Mouse (Mus musculus): Measurements from ENCODE around the gene Plcb1. TPM values are rescaled to one million over a fixed set of nuclear protein-coding genes. Genes with fewer than 3 reads are reported as not detected.

Plcb1 gene
- polyA plus RNA-seq, 1 experiment from 2014 or later, result 34.5 TPM

GRCm38 (mm10) chr2:134891207-134891606 is 105.3 kb downstream of the Plcb1 start:
- no peak for ATAC-seq (ENCODE audit: low FRiP score, low TSS enrichment)
- H3K9ac ChIP-seq (ENCODE audit: low read depth, low read length), result no peak overlapping the region
- 66% methylated on average over 2 of the region's 2 CpGs for WGBS
- no peaks in the 10 kb centered on the region for H3K4me1 ChIP-seq (ENCODE audit: control insufficient read depth, insufficient read depth, low read length)
- H3K4me3 ChIP-seq (ENCODE audit: low read length), result no peak overlapping the region
- H3K9me3 ChIP-seq (ENCODE audit: control insufficient read depth, low read length), result no peaks in the 10 kb centered on the region
- no peaks in the 10 kb centered on the region for H3K36me3 ChIP-seq (ENCODE audit: control insufficient read depth, insufficient read depth, low read length)
- no peaks in the 10 kb centered on the region for H3K27me3 ChIP-seq (ENCODE audit: control insufficient read depth, insufficient read depth, low read length)
- H3K27ac ChIP-seq (ENCODE audit: low read depth, low read length), result no peak overlapping the region
- no peak overlapping the region for H3K4me2 ChIP-seq (replicated peaks; ENCODE audit: low read depth, low read length)

DNA sequence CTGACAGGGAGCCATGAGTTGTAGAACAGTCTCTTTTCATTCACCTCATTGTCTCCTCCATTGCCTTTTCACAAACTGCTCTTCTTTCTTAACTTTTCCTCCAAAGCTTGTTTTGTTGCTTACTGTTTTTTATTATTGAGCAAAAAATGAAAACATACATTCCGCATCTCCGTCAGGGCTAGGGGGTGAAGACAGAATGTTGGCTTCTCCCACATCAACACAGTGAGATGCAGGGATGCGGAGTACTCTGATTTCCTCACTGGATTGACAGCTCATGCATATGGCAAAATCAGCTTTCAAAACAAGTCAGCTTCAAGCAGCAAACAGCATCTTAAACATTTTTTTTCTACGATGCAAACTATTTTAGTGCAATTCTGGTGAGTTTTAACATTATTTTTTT is 108.9 kb downstream of the Plcb1 start:
- WGBS, result 95% methylated on average over 4 of the region's 4 CpGs
- no peaks in the 10 kb centered on the region for H3K27me3 ChIP-seq (ENCODE audit: control insufficient read depth, insufficient read depth, low read length)
- no peaks in the 10 kb centered on the region for H3K9me3 ChIP-seq (ENCODE audit: control insufficient read depth, low read length)
- no peaks in the 10 kb centered on the region for H3K36me3 ChIP-seq (ENCODE audit: control insufficient read depth, insufficient read depth, low read length)
- H3K9ac ChIP-seq (ENCODE audit: low read depth, low read length), result no peak overlapping the region
- H3K4me2 ChIP-seq (replicated peaks; ENCODE audit: low read depth, low read length), result no peak overlapping the region
- H3K27ac ChIP-seq (ENCODE audit: low read depth, low read length), result no peak overlapping the region
- no peaks in the 10 kb centered on the region for H3K4me1 ChIP-seq (ENCODE audit: control insufficient read depth, insufficient read depth, low read length)
- ATAC-seq (ENCODE audit: low FRiP score, low TSS enrichment), result no peak
- no peak overlapping the region for H3K4me3 ChIP-seq (ENCODE audit: low read length)

- Histone ChIP-seq H3K27ac (ENCODE audit: low read depth, low read length) (no peak overlapping the region), H3K4me3 (ENCODE audit: low read length) (no peak overlapping the region), H3K9ac (ENCODE audit: low read depth, low read length) (no peak overlapping the region), H3K4me1 (ENCODE audit: control insufficient read depth, insufficient read depth, low read length) (no peaks in the 10 kb centered on the region), H3K27me3 (ENCODE audit: control insufficient read depth, insufficient read depth, low read length) (no peaks in the 10 kb centered on the region), H3K36me3 (ENCODE audit: control insufficient read depth, insufficient read depth, low read length) (no peaks in the 10 kb centered on the region), H3K4me2 (replicated peaks; ENCODE audit: low read depth, low read length) (no peak overlapping the region), H3K9me3 (ENCODE audit: control insufficient read depth, low read length) (no peaks in the 10 kb centered on the region)
- ATAC-seq (ENCODE audit: low FRiP score, low TSS enrichment), result no peak
- 90% methylated on average over 3 of the region's 3 CpGs for WGBS
Observed at GRCm38 (mm10) chr2:134896196-134896595, 110.3 kb downstream of the Plcb1 start.

DNA sequence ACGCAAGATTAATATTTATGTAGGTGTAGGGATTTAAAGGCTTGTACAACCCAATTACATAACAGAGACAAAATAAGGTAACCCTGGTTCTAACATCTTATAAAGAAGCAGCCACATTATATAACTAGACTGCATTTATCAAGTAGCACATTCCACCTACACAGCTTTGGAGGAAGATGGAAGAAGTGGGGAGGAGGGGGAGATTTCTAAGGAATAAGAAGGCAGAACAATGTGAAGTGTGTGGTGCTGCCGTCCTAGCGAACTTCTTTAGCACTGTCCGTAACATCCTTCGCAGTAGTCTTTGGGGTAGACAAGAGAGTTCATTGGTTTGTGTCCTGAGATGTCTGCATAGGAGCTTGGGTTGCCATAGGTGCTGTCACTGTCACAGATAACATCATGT is 111.2 kb downstream of the Plcb1 start:
- no peak for ATAC-seq (ENCODE audit: low FRiP score, low TSS enrichment)
- Histone ChIP-seq H3K27ac (ENCODE audit: low read depth, low read length) (no peak overlapping the region), H3K9ac (ENCODE audit: low read depth, low read length) (no peak overlapping the region), H3K36me3 (ENCODE audit: control insufficient read depth, insufficient read depth, low read length) (no peaks in the 10 kb centered on the region), H3K4me2 (replicated peaks; ENCODE audit: low read depth, low read length) (no peak overlapping the region), H3K4me3 (ENCODE audit: low read length) (no peak overlapping the region), H3K27me3 (ENCODE audit: control insufficient read depth, insufficient read depth, low read length) (no peaks in the 10 kb centered on the region), H3K9me3 (ENCODE audit: control insufficient read depth, low read length) (no peaks in the 10 kb centered on the region), H3K4me1 (ENCODE audit: control insufficient read depth, insufficient read depth, low read length) (no peaks in the 10 kb centered on the region)
- WGBS, result 93% methylated on average over 5 of the region's 5 CpGs

- H3K36me3 ChIP-seq (ENCODE audit: control insufficient read depth, insufficient read depth, low read length), result no peaks in the 10 kb centered on the region
- H3K9ac ChIP-seq (ENCODE audit: low read depth, low read length), result no peak overlapping the region
- no peaks in the 10 kb centered on the region for H3K9me3 ChIP-seq (ENCODE audit: control insufficient read depth, low read length)
- H3K27ac ChIP-seq (ENCODE audit: low read depth, low read length), result no peak overlapping the region
- H3K4me2 ChIP-seq (replicated peaks; ENCODE audit: low read depth, low read length), result no peak overlapping the region
- no peak for ATAC-seq (ENCODE audit: low FRiP score, low TSS enrichment)
- H3K27me3 ChIP-seq (ENCODE audit: control insufficient read depth, insufficient read depth, low read length), result no peaks in the 10 kb centered on the region
- no peak overlapping the region for H3K4me3 ChIP-seq (ENCODE audit: low read length)
- WGBS, result 85% methylated on average over 2 of the region's 2 CpGs
- H3K4me1 ChIP-seq (ENCODE audit: control insufficient read depth, insufficient read depth, low read length), result no peaks in the 10 kb centered on the region
Observed at GRCm38 (mm10) chr2:134901521-134901920, 115.7 kb downstream of the Plcb1 start.

DNA sequence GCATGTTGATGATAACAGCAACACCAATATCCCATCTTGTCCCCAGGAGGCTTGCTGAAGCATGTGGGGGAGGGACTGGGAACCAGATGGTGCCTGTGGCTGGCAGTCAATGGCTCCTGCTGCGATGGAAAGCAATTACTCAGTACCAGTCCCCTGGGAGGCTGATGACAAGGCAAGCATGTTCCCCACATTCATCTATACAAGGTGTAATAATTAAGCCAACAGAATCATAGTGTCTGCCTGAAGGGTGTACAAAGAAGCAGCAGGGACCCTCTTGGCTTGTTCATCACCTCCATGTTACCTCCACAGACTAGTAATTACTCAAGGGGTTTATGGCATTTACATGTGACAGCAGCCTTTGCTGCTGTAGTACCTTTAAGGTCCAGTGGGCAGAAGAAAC is 125.0 kb downstream of the Plcb1 start:
- no peak overlapping the region for H3K27ac ChIP-seq (ENCODE audit: low read depth, low read length)
- no peak overlapping the region for H3K4me2 ChIP-seq (replicated peaks; ENCODE audit: low read depth, low read length)
- no peaks in the 10 kb centered on the region for H3K9me3 ChIP-seq (ENCODE audit: control insufficient read depth, low read length)
- no peak overlapping the region for H3K4me3 ChIP-seq (ENCODE audit: low read length)
- 0 out of 2 replicates have a peak, but pooled peaks have one; percentile 28 for ATAC-seq (ENCODE audit: low FRiP score, low TSS enrichment)
- H3K4me1 ChIP-seq (ENCODE audit: control insufficient read depth, insufficient read depth, low read length), result 0 out of 2 replicates have a peak, but pooled peaks cover 6% of the 10 kb centered on the region
- WGBS, result 19% methylated on average over 1 of the region's 1 CpGs
- H3K36me3 ChIP-seq (ENCODE audit: control insufficient read depth, insufficient read depth, low read length), result no peaks in the 10 kb centered on the region
- H3K9ac ChIP-seq (ENCODE audit: low read depth, low read length), result no peak overlapping the region
- H3K27me3 ChIP-seq (ENCODE audit: control insufficient read depth, insufficient read depth, low read length), result no peaks in the 10 kb centered on the region

DNA sequence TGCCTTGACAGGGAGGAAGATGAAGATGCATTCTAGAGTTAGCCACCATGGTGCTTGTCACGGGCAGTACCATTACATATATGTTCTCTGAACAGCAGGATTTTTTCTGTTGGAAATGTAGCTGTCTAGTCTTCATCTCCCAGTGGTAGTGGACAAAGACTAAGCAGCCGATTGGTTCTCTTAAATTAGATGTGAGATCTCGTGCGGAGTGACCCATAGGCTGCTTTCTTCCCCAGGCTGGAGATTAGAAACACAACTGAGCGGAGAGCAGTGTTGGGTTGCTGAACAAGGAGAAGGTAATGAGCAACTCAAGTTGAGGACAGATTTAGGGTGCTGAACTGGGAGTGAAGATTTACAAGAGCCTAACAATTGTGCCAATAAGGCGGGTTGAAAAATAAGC is 125.5 kb downstream of the Plcb1 start:
- WGBS, result 86% methylated on average over 6 of the region's 6 CpGs

GRCm38 (mm10) chr2:134912616-134913015 is 126.7 kb downstream of the Plcb1 start:
- H3K36me3 ChIP-seq (ENCODE audit: control insufficient read depth, insufficient read depth, low read length), result no peaks in the 10 kb centered on the region
- H3K4me2 ChIP-seq (replicated peaks; ENCODE audit: low read depth, low read length), result no peak overlapping the region
- H3K9ac ChIP-seq (ENCODE audit: low read depth, low read length), result no peak overlapping the region
- no peak for ATAC-seq (ENCODE audit: low FRiP score, low TSS enrichment)
- 80% methylated on average over 2 of the region's 2 CpGs for WGBS
- H3K9me3 ChIP-seq (ENCODE audit: control insufficient read depth, low read length), result no peaks in the 10 kb centered on the region
- no peak overlapping the region for H3K4me3 ChIP-seq (ENCODE audit: low read length)
- 0 out of 2 replicates have a peak, but pooled peaks cover 6% of the 10 kb centered on the region for H3K4me1 ChIP-seq (ENCODE audit: control insufficient read depth, insufficient read depth, low read length)
- H3K27me3 ChIP-seq (ENCODE audit: control insufficient read depth, insufficient read depth, low read length), result no peaks in the 10 kb centered on the region
- H3K27ac ChIP-seq (ENCODE audit: low read depth, low read length), result no peak overlapping the region

More for the DNA sequence above, 125.5 kb downstream of the Plcb1 start:
- Histone ChIP-seq H3K4me3 (ENCODE audit: low read length) (no peak overlapping the region), H3K9me3 (ENCODE audit: control insufficient read depth, low read length) (no peaks in the 10 kb centered on the region), H3K36me3 (ENCODE audit: control insufficient read depth, insufficient read depth, low read length) (no peaks in the 10 kb centered on the region), H3K4me1 (ENCODE audit: control insufficient read depth, insufficient read depth, low read length) (0 out of 2 replicates have a peak, but pooled peaks cover 6% of the 10 kb centered on the region), H3K4me2 (replicated peaks; ENCODE audit: low read depth, low read length) (no peak overlapping the region), H3K27me3 (ENCODE audit: control insufficient read depth, insufficient read depth, low read length) (no peaks in the 10 kb centered on the region), H3K27ac (ENCODE audit: low read depth, low read length) (no peak overlapping the region), H3K9ac (ENCODE audit: low read depth, low read length) (no peak overlapping the region)
- no peak for ATAC-seq (ENCODE audit: low FRiP score, low TSS enrichment)

DNA sequence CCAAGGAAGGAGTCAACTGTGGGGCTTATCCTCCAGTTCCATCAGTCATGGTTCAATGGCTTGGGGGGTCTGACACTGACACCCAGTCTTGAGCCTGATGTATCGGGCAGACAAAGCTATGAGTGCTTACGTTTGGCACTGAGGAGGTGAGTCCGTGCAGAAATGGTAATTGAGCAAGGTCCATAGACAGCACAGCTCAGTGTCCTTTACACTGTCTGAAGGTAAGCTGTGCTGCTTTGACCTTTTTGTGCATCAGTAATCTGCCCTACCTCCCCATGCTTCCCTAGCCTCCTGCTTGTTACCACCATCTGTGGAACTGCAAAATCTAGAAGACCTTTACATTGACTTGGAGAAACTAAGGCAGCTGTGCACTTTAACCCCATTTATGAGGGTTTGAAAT is 127.7 kb downstream of the Plcb1 start:
- Histone ChIP-seq H3K4me1 (ENCODE audit: control insufficient read depth, insufficient read depth, low read length) (0 out of 2 replicates have a peak, but pooled peaks cover 6% of the 10 kb centered on the region), H3K36me3 (ENCODE audit: control insufficient read depth, insufficient read depth, low read length) (no peaks in the 10 kb centered on the region), H3K9me3 (ENCODE audit: control insufficient read depth, low read length) (no peaks in the 10 kb centered on the region), H3K27ac (ENCODE audit: low read depth, low read length) (no peak overlapping the region), H3K9ac (ENCODE audit: low read depth, low read length) (no peak overlapping the region), H3K4me3 (ENCODE audit: low read length) (no peak overlapping the region), H3K27me3 (ENCODE audit: control insufficient read depth, insufficient read depth, low read length) (no peaks in the 10 kb centered on the region), H3K4me2 (replicated peaks; ENCODE audit: low read depth, low read length) (no peak overlapping the region)
- no peak for ATAC-seq (ENCODE audit: low FRiP score, low TSS enrichment)
- 59% methylated on average over 3 of the region's 3 CpGs for WGBS

Data from kidney, embryonic 14.5 days (tissue).